Mouse (Mus musculus): ENCODE measurements around the gene Slc41a3.

Gene Slc41a3

GRCm38 (mm10) chr6:90597060-90597459 lies 7.5 kb upstream of the Slc41a3 start:
- in situ Hi-C loops (cut with MboI; ENCODE audit: low sequenced_read_pairs) = no loop called here

- in situ Hi-C loops (cut with MboI; ENCODE audit: low sequenced_read_pairs) = no loop called here
These were observed 6.9 kb upstream of the Slc41a3 start for GRCm38 (mm10) chr6:90597592-90597991.

GRCm38 (mm10) chr6:90598197-90598596 lies 6.3 kb upstream of the Slc41a3 start:
- in situ Hi-C loops (cut with MboI; ENCODE audit: low sequenced_read_pairs) = no loop called here

GRCm38 (mm10) chr6:90600351-90600750 lies 4.2 kb upstream of the Slc41a3 start:
- in situ Hi-C loops (cut with MboI; ENCODE audit: low sequenced_read_pairs) = no loop called here

GRCm38 (mm10) chr6:90601736-90602135 lies 2.8 kb upstream of the Slc41a3 start:
- in situ Hi-C loops (cut with MboI; ENCODE audit: low sequenced_read_pairs) = no loop called here

GRCm38 (mm10) chr6:90602304-90602703 lies 2.2 kb upstream of the Slc41a3 start:
- in situ Hi-C loops (cut with MboI; ENCODE audit: low sequenced_read_pairs) = no loop called here

GRCm38 (mm10) chr6:90603126-90603525 lies 1.4 kb upstream of the Slc41a3 start:
- in situ Hi-C loops (cut with MboI; ENCODE audit: low sequenced_read_pairs) = no loop called here

GRCm38 (mm10) chr6:90604130-90604529 lies 395 bp upstream of the Slc41a3 start:
- in situ Hi-C loops (cut with MboI; ENCODE audit: low sequenced_read_pairs) = no loop called here

- in situ Hi-C loops (cut with MboI; ENCODE audit: low sequenced_read_pairs) = no loop called here
These were observed 757 bp downstream of the Slc41a3 start for GRCm38 (mm10) chr6:90605298-90605665.

GRCm38 (mm10) chr6:90606538-90606937 lies 2.0 kb downstream of the Slc41a3 start:
- in situ Hi-C loops (cut with MboI; ENCODE audit: low sequenced_read_pairs) = no loop called here

- in situ Hi-C loops (cut with MboI; ENCODE audit: low sequenced_read_pairs) = no loop called here
These were observed 2.7 kb downstream of the Slc41a3 start for GRCm38 (mm10) chr6:90607196-90607595.

GRCm38 (mm10) chr6:90608186-90608585 lies 3.7 kb downstream of the Slc41a3 start:
- in situ Hi-C loops (cut with MboI; ENCODE audit: low sequenced_read_pairs) = no loop called here

GRCm38 (mm10) chr6:90610248-90610647 lies 5.7 kb downstream of the Slc41a3 start:
- in situ Hi-C loops (cut with MboI; ENCODE audit: low sequenced_read_pairs) = no loop called here

- in situ Hi-C loops (cut with MboI; ENCODE audit: low sequenced_read_pairs) = no loop called here
These were observed 8.8 kb downstream of the Slc41a3 start for GRCm38 (mm10) chr6:90613277-90613676.

- in situ Hi-C loops (cut with MboI; ENCODE audit: low sequenced_read_pairs) = no loop called here
These were observed 10.8 kb downstream of the Slc41a3 start for GRCm38 (mm10) chr6:90615362-90615761.

GRCm38 (mm10) chr6:90615991-90616390 lies 11.5 kb downstream of the Slc41a3 start:
- in situ Hi-C loops (cut with MboI; ENCODE audit: low sequenced_read_pairs) = no loop called here

- in situ Hi-C loops (cut with MboI; ENCODE audit: low sequenced_read_pairs) = no loop called here
These were observed 12.0 kb downstream of the Slc41a3 start for GRCm38 (mm10) chr6:90616481-90616880.

GRCm38 (mm10) chr6:90618274-90618673 lies 13.7 kb downstream of the Slc41a3 start:
- in situ Hi-C loops (cut with MboI; ENCODE audit: low sequenced_read_pairs) = no loop called here

GRCm38 (mm10) chr6:90618821-90619636 lies 14.5 kb downstream of the Slc41a3 start:
- in situ Hi-C loops (cut with MboI; ENCODE audit: low sequenced_read_pairs) = no loop called here

- in situ Hi-C loops (cut with MboI; ENCODE audit: low sequenced_read_pairs) = no loop called here
These were observed 15.4 kb downstream of the Slc41a3 start for GRCm38 (mm10) chr6:90619936-90620335.

- in situ Hi-C loops (cut with MboI; ENCODE audit: low sequenced_read_pairs) = no loop called here
These were observed 16.5 kb downstream of the Slc41a3 start for GRCm38 (mm10) chr6:90620791-90621583.

- in situ Hi-C loops (cut with MboI; ENCODE audit: low sequenced_read_pairs) = no loop called here
These were observed 17.0 kb downstream of the Slc41a3 start for GRCm38 (mm10) chr6:90621584-90621890.

All from CH12F3 (cell line).